Mouse (Mus musculus) spleen, adult 2 months (tissue): ENCODE data around the gene A730061H03Rik. TPM values are rescaled to one million over a fixed set of nuclear protein-coding genes. Genes with fewer than 3 reads are reported as not detected.

Source experiments
- DNase-seq, 2 experiments: peaks; one replicate each; pipeline versions ENCODE4 v3.0.0 to v3.0.0-alpha.2; 2012 to 2021; ENCODE audit warnings: low spot score in 2 of 2, low read depth in 1 of 2
- H3K27ac ChIP-seq: fragments of 200-500 bp; 2 replicates; pipeline ENCODE4 v1.5.1; 2012; ENCODE audit warnings: low read length, inconsistent platforms; ENCODE audit not compliant: insufficient read depth
- H3K27me3 ChIP-seq: fragments of 200-500 bp; 2 replicates; pipeline ENCODE4 v1.6.1; 2012; ENCODE audit warnings: mild to moderate bottlenecking, moderate library complexity, low read length, inconsistent platforms; ENCODE audit not compliant: control insufficient read depth, insufficient read depth
- H3K36me3 ChIP-seq: fragments of 200-500 bp; 2 replicates; pipeline ENCODE4 v1.6.1; 2012; ENCODE audit warnings: mild to moderate bottlenecking, low read length, inconsistent platforms; ENCODE audit not compliant: control insufficient read depth, insufficient read depth
- H3K4me1 ChIP-seq: fragments of 200-500 bp; 2 replicates; pipeline ENCODE4 v1.6.1; 2011; ENCODE audit warnings: inconsistent platforms; ENCODE audit not compliant: control insufficient read depth, insufficient read depth, insufficient read length
- H3K4me3 ChIP-seq: fragments of 200-500 bp; 2 replicates; pipeline ENCODE4 v1.5.1; 2011; ENCODE audit warnings: mild to moderate bottlenecking, inconsistent platforms; ENCODE audit not compliant: insufficient read depth, insufficient read length; ENCODE audit errors: extremely low read depth
- CTCF ChIP-seq: fragments of 200-500 bp; IDR thresholded peaks from 2 replicates; pipeline ENCODE4 v1.5.1; 2011; ENCODE audit warnings: mild to moderate bottlenecking, inconsistent platforms; ENCODE audit not compliant: insufficient read depth, insufficient read length, insufficient replicate concordance; ENCODE audit errors: extremely low read depth
- POLR2A ChIP-seq: fragments of 200-500 bp; IDR thresholded peaks from 2 replicates; pipeline ENCODE4 v1.6.1; 2011; ENCODE audit warnings: low read depth, low read length, inconsistent platforms
- WGBS: fragments of 180-500 bp; shearing (Covaris S2); methylation state at CpG from one replicate; pipeline ENCODE4 v1.1.7; 2018; 5-methylcytosine and 5-hydroxymethylcytosine counted together
- polyA plus RNA-seq: library from polyadenylated mRNA; depleted of rRNA; stranded (reverse); fragments of >200 nt; gene quantifications from 2 replicates; pipeline ENCODE4 v1.2.3, GENCODE M21; 2012; rRNA removed

The A730061H03Rik gene
- polyA plus RNA-seq, 1 experiment: 5.6 TPM

GRCm38 (mm10) chr14:55518897-55519296 lies 41.3 kb downstream of the A730061H03Rik start:
- Histone ChIP-seq H3K27ac (no peak overlapping the region), H3K4me1 (peaks cover 4% of the 10 kb centered on the region), H3K4me3 (no peak overlapping the region), H3K36me3 (no peaks in the 10 kb centered on the region), H3K27me3 (peaks cover 8% of the 10 kb centered on the region)
- no peak for TF ChIP-seq POLR2A
- no peak for TF ChIP-seq CTCF
- no peak for DNase-seq
- 72% methylated on average over 2 of the region's 2 CpGs for WGBS

- peaks cover 5% of the 10 kb centered on the region for H3K27me3 ChIP-seq
- DNase-seq: no peak
These were observed 44.4 kb downstream of the A730061H03Rik start for GRCm38 (mm10) chr14:55515846-55516245.

GRCm38 (mm10) chr14:55513927-55514326 lies 46.3 kb downstream of the A730061H03Rik start:
- no peak overlapping the region for H3K27ac ChIP-seq
- no peak overlapping the region for H3K4me3 ChIP-seq
- peaks cover 2% of the 10 kb centered on the region; the same call in 1 of the 2 replicates for H3K27me3 ChIP-seq
- 50% methylated on average over 10 of the region's 10 CpGs for WGBS
- H3K36me3 ChIP-seq: no peaks in the 10 kb centered on the region
- no peak for TF ChIP-seq CTCF
- TF ChIP-seq POLR2A: no peak
- no peak for DNase-seq
- no peaks in the 10 kb centered on the region for H3K4me1 ChIP-seq

More at GRCm38 (mm10) chr14:55515846-55516245, 44.4 kb downstream of the A730061H03Rik start:
- Histone ChIP-seq H3K4me3 (no peak overlapping the region), H3K4me1 (peaks cover 4% of the 10 kb centered on the region), H3K36me3 (no peaks in the 10 kb centered on the region), H3K27ac (no peak overlapping the region)
- TF ChIP-seq POLR2A (no peak), CTCF (no peak)
- WGBS: 95% methylated on average over 4 of the region's 4 CpGs

- no peaks in the 10 kb centered on the region for H3K36me3 ChIP-seq
- peaks cover 3% of the 10 kb centered on the region; the same call in 1 of the 2 replicates for H3K27me3 ChIP-seq
- 49% methylated on average over 7 of the region's 7 CpGs for WGBS
These were observed 49.2 kb downstream of the A730061H03Rik start for GRCm38 (mm10) chr14:55511037-55511436.

GRCm38 (mm10) chr14:55510125-55510731 lies 50.0 kb downstream of the A730061H03Rik start, which contains the start of gene Cpne6:
Cpne6 (plus strand) TSS chr14:55510445.
- 70% methylated on average over 19 of the region's 22 CpGs for WGBS
- DNase-seq: no peak
- no peak for TF ChIP-seq POLR2A
- no peak for TF ChIP-seq CTCF
- no peak within 1 kb of the TSS for H3K27ac ChIP-seq
- H3K27me3 ChIP-seq: peaks cover 3% of the 10 kb centered on the region; the same call in 1 of the 2 replicates
- no peaks in the 10 kb centered on the region for H3K36me3 ChIP-seq
- H3K4me3 ChIP-seq: no peak within 1 kb of the TSS
- H3K4me1 ChIP-seq: no peaks in the 10 kb centered on the region

More at GRCm38 (mm10) chr14:55511037-55511436, 49.2 kb downstream of the A730061H03Rik start:
- no peak overlapping the region for H3K4me3 ChIP-seq
- H3K27ac ChIP-seq: no peak overlapping the region
- DNase-seq: no peak
- TF ChIP-seq CTCF (no peak), POLR2A (no peak)
- H3K4me1 ChIP-seq: no peaks in the 10 kb centered on the region

Other genes starting within 250 kb of the A730061H03Rik start
- 18.5 and 21.0 TPM in 2 replicates for gene Dhrs4, start 81.6 kb downstream of the A730061H03Rik start, polyA plus RNA-seq
- 4.5 and 4.8 TPM in 2 replicates for gene Carmil3, start 69.8 kb downstream of the A730061H03Rik start, polyA plus RNA-seq
- 0.02 TPM in 1 of 2 replicates, not detected in the other for gene Cpne6, start 50.0 kb downstream of the A730061H03Rik start, polyA plus RNA-seq
- gene Nrl, start 35.4 kb downstream of the A730061H03Rik start, polyA plus RNA-seq: 0.02 and 0.40 TPM in 2 replicates
- gene Pck2, start 20.1 kb downstream of the A730061H03Rik start, polyA plus RNA-seq: 47.9 and 53.3 TPM in 2 replicates
- 73.4 and 77.6 TPM in 2 replicates for gene Dcaf11, start 400 bp downstream of the A730061H03Rik start, polyA plus RNA-seq
- gene Fitm1, start 15.2 kb upstream of the A730061H03Rik start, polyA plus RNA-seq: 1.4 and 1.5 TPM in 2 replicates
- gene Psme1, start 17.7 kb upstream of the A730061H03Rik start, polyA plus RNA-seq: 101 and 118 TPM in 2 replicates
- 14.5 and 15.0 TPM in 2 replicates for gene Emc9, start 24.9 kb upstream of the A730061H03Rik start, polyA plus RNA-seq
- gene Psme2, start 30.7 kb upstream of the A730061H03Rik start, polyA plus RNA-seq: 60.4 and 67.7 TPM in 2 replicates
- gene Rnf31, start 31.3 kb upstream of the A730061H03Rik start, polyA plus RNA-seq: 52.5 and 63.2 TPM in 2 replicates
- 101 and 154 TPM in 2 replicates for gene Irf9, start 43.2 kb upstream of the A730061H03Rik start, polyA plus RNA-seq
- 0.92 and 2.4 TPM in 2 replicates for gene Rec8, start 57.6 kb upstream of the A730061H03Rik start, polyA plus RNA-seq
- gene Ipo4, start 75.6 kb upstream of the A730061H03Rik start, polyA plus RNA-seq: 56.7 and 62.4 TPM in 2 replicates
- gene Gm49378, start 77.5 kb upstream of the A730061H03Rik start, polyA plus RNA-seq: 8.2 and 8.9 TPM in 2 replicates
- 44.6 and 45.1 TPM in 2 replicates for gene Tm9sf1, start 83.4 kb upstream of the A730061H03Rik start, polyA plus RNA-seq
- 1.6 TPM in 2 replicates for gene Tssk4, start 89.8 kb upstream of the A730061H03Rik start, polyA plus RNA-seq
- 19.7 and 19.9 TPM in 2 replicates for gene Mdp1, start 100.1 kb upstream of the A730061H03Rik start, polyA plus RNA-seq
- gene Gmpr2, start 111.5 kb upstream of the A730061H03Rik start, polyA plus RNA-seq: 11.6 and 15.9 TPM in 2 replicates
- 158 and 177 TPM in 2 replicates for gene Nedd8, start 111.7 kb upstream of the A730061H03Rik start, polyA plus RNA-seq
- gene Tinf2, start 121.4 kb upstream of the A730061H03Rik start, polyA plus RNA-seq: 19.0 and 20.8 TPM in 2 replicates
- gene Tgm1, start 153.5 kb upstream of the A730061H03Rik start, polyA plus RNA-seq: 23.3 and 33.9 TPM in 2 replicates
- gene Rabggta, start 161.9 kb upstream of the A730061H03Rik start, polyA plus RNA-seq: 47.3 and 62.6 TPM in 2 replicates
- gene Dhrs1, start 185.3 kb upstream of the A730061H03Rik start, polyA plus RNA-seq: 62.7 and 86.6 TPM in 2 replicates
- 15.1 and 17.2 TPM in 2 replicates for gene Nop9, start 185.3 kb upstream of the A730061H03Rik start, polyA plus RNA-seq
- 0.33 and 0.46 TPM in 2 replicates for gene Cideb, start 198.1 kb upstream of the A730061H03Rik start, polyA plus RNA-seq
- gene Ltb4r2, start 201.0 kb upstream of the A730061H03Rik start, polyA plus RNA-seq: 0.83 and 2.1 TPM in 2 replicates
- 4.2 and 6.6 TPM in 2 replicates for gene Ltb4r1, start 205.6 kb upstream of the A730061H03Rik start, polyA plus RNA-seq
- 16.3 and 17.3 TPM in 2 replicates for gene Adcy4, start 223.7 kb upstream of the A730061H03Rik start, polyA plus RNA-seq
- 38.8 and 48.4 TPM in 2 replicates for gene Ripk3, start 228.5 kb upstream of the A730061H03Rik start, polyA plus RNA-seq